Mouse (Mus musculus): ENCODE measurements around the gene Rac2. TPM values are rescaled to one million over a fixed set of nuclear protein-coding genes. Genes with fewer than 3 reads are reported as not detected.

Gene Rac2
- polyA plus RNA-seq, 1 experiment: 156 TPM

GRCm38 (mm10) chr15:78601180-78601579, 28.6 kb upstream of the Rac2 start:
- no peak for TF ChIP-seq POLR2A (IDR thresholded peaks at IDR 0.05; ENCODE audit: borderline replicate concordance, control insufficient read depth, low read depth, low read length)
- TF ChIP-seq CTCF (IDR thresholded peaks at IDR 0.05; ENCODE audit: control insufficient read depth, insufficient read depth, low read length): no peak
- WGBS: 32% methylated on average over 6 of the region's 6 CpGs
- H3K4me1 ChIP-seq (ENCODE audit: control insufficient read depth, insufficient read depth, low read length): peaks cover 24% of the 10 kb centered on the region

GRCm38 (mm10) chr15:78599529-78600193, 27.1 kb upstream of the Rac2 start:
- Histone ChIP-seq H3K4me3 (replicated peaks; ENCODE audit: control insufficient read depth, low read depth, low read length) (peak overlapping the region; percentile 37), H3K27ac (ENCODE audit: control insufficient read depth, insufficient read depth, low read depth, low read length, poor library complexity) (peak overlapping the region; percentile 73), H3K4me1 (ENCODE audit: control insufficient read depth, insufficient read depth, low read length) (peaks cover 20% of the 10 kb centered on the region)
- TF ChIP-seq CTCF (IDR thresholded peaks at IDR 0.05; ENCODE audit: control insufficient read depth, insufficient read depth, low read length) (no peak), POLR2A (IDR thresholded peaks at IDR 0.05; ENCODE audit: borderline replicate concordance, control insufficient read depth, low read depth, low read length) (no peak)
- 54% methylated on average over 13 of the region's 13 CpGs for WGBS

More at GRCm38 (mm10) chr15:78601180-78601579, 28.6 kb upstream of the Rac2 start:
- H3K4me3 ChIP-seq (replicated peaks; ENCODE audit: control insufficient read depth, low read depth, low read length): no peak overlapping the region
- no peak overlapping the region for H3K27ac ChIP-seq (ENCODE audit: control insufficient read depth, insufficient read depth, low read depth, low read length, poor library complexity)

DNA sequence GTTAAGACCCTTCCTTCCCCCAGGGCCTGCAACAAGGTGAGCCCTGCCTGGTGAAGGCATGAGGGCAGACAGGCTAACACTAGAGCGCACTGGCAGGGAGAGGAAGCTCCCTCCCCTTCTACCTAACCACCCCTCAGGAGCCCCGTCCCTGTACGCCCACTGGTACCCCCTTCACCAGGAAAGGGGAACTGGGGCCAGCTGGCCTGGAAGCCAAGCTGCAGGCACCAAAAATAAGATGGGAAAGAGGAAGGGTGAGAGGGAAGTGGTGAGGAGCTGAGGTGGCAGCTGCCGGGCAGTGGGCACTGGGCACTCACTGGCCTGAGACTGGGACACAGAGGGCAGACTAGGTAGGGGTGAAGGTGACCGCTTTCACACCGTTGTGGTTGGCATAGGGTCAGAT, 26.5 kb upstream of the Rac2 start:
- Histone ChIP-seq H3K4me1 (ENCODE audit: control insufficient read depth, insufficient read depth, low read length) (peaks cover 20% of the 10 kb centered on the region), H3K27ac (ENCODE audit: control insufficient read depth, insufficient read depth, low read depth, low read length, poor library complexity) (peak overlapping the region; percentile 73), H3K4me3 (replicated peaks; ENCODE audit: control insufficient read depth, low read depth, low read length) (peak overlapping the region; percentile 37)
- TF ChIP-seq POLR2A (IDR thresholded peaks at IDR 0.05; ENCODE audit: borderline replicate concordance, control insufficient read depth, low read depth, low read length) (peak; percentile 31; the same call in 1 of the 2 replicates), CTCF (IDR thresholded peaks at IDR 0.05; ENCODE audit: control insufficient read depth, insufficient read depth, low read length) (no peak)
- WGBS: 9% methylated on average over 6 of the region's 6 CpGs

- TF ChIP-seq POLR2A (IDR thresholded peaks at IDR 0.05; ENCODE audit: borderline replicate concordance, control insufficient read depth, low read depth, low read length): no peak
- TF ChIP-seq CTCF (IDR thresholded peaks at IDR 0.05; ENCODE audit: control insufficient read depth, insufficient read depth, low read length): no peak
- Histone ChIP-seq H3K4me1 (ENCODE audit: control insufficient read depth, insufficient read depth, low read length) (peaks cover 19% of the 10 kb centered on the region), H3K4me3 (replicated peaks; ENCODE audit: control insufficient read depth, low read depth, low read length) (peak overlapping the region; percentile 72), H3K27ac (ENCODE audit: control insufficient read depth, insufficient read depth, low read depth, low read length, poor library complexity) (peak overlapping the region; percentile 84)
- 7% methylated on average over 4 of the region's 4 CpGs for WGBS
Measured at GRCm38 (mm10) chr15:78597729-78598128, 25.1 kb upstream of the Rac2 start.

- TF ChIP-seq POLR2A (IDR thresholded peaks at IDR 0.05; ENCODE audit: borderline replicate concordance, control insufficient read depth, low read depth, low read length) (peak; percentile 93), CTCF (IDR thresholded peaks at IDR 0.05; ENCODE audit: control insufficient read depth, insufficient read depth, low read length) (peak; percentile 8; the same call in 1 of the 2 replicates)
- H3K4me1 ChIP-seq (ENCODE audit: control insufficient read depth, insufficient read depth, low read length): peaks cover 19% of the 10 kb centered on the region
- 3% methylated on average over 7 of the region's 7 CpGs for WGBS
- peak within 1 kb of the TSS; percentile 72 for H3K4me3 ChIP-seq (replicated peaks; ENCODE audit: control insufficient read depth, low read depth, low read length)
- peak within 1 kb of the TSS; percentile 84 for H3K27ac ChIP-seq (ENCODE audit: control insufficient read depth, insufficient read depth, low read depth, low read length, poor library complexity)
Measured at GRCm38 (mm10) chr15:78596914-78597313, 24.3 kb upstream of the Rac2 start, which contains the start of gene Cyth4. TSS of gene Cyth4 (plus strand) at chr15:78597047.

GRCm38 (mm10) chr15:78596504-78596903, 23.9 kb upstream of the Rac2 start:
- WGBS: 2% methylated on average over 6 of the region's 6 CpGs
- Histone ChIP-seq H3K4me1 (ENCODE audit: control insufficient read depth, insufficient read depth, low read length) (peaks cover 19% of the 10 kb centered on the region), H3K27ac (ENCODE audit: control insufficient read depth, insufficient read depth, low read depth, low read length, poor library complexity) (peak overlapping the region; percentile 84), H3K4me3 (replicated peaks; ENCODE audit: control insufficient read depth, low read depth, low read length) (peak overlapping the region; percentile 72)
- TF ChIP-seq POLR2A (IDR thresholded peaks at IDR 0.05; ENCODE audit: borderline replicate concordance, control insufficient read depth, low read depth, low read length) (no peak), CTCF (IDR thresholded peaks at IDR 0.05; ENCODE audit: control insufficient read depth, insufficient read depth, low read length) (no peak)

- H3K4me1 ChIP-seq (ENCODE audit: control insufficient read depth, insufficient read depth, low read length): peaks cover 10% of the 10 kb centered on the region
- no peak overlapping the region for H3K27ac ChIP-seq (ENCODE audit: control insufficient read depth, insufficient read depth, low read depth, low read length, poor library complexity)
- H3K4me3 ChIP-seq (replicated peaks; ENCODE audit: control insufficient read depth, low read depth, low read length): no peak overlapping the region
- 62% methylated on average over 5 of the region's 5 CpGs for WGBS
- 0 out of 2 replicates have a peak, but pooled peaks have one; percentile 15 for TF ChIP-seq CTCF (IDR thresholded peaks at IDR 0.05; ENCODE audit: control insufficient read depth, insufficient read depth, low read length)
- no peak for TF ChIP-seq POLR2A (IDR thresholded peaks at IDR 0.05; ENCODE audit: borderline replicate concordance, control insufficient read depth, low read depth, low read length)
Measured at GRCm38 (mm10) chr15:78595468-78595867, 22.9 kb upstream of the Rac2 start.

GRCm38 (mm10) chr15:78594831-78595230, 22.2 kb upstream of the Rac2 start:
- Histone ChIP-seq H3K4me1 (ENCODE audit: control insufficient read depth, insufficient read depth, low read length) (peaks cover 8% of the 10 kb centered on the region), H3K4me3 (replicated peaks; ENCODE audit: control insufficient read depth, low read depth, low read length) (no peak overlapping the region), H3K27ac (ENCODE audit: control insufficient read depth, insufficient read depth, low read depth, low read length, poor library complexity) (no peak overlapping the region)
- TF ChIP-seq CTCF (IDR thresholded peaks at IDR 0.05; ENCODE audit: control insufficient read depth, insufficient read depth, low read length): no peak
- TF ChIP-seq POLR2A (IDR thresholded peaks at IDR 0.05; ENCODE audit: borderline replicate concordance, control insufficient read depth, low read depth, low read length): no peak
- WGBS: 49% methylated on average over 2 of the region's 2 CpGs

Measured in bone marrow, adult 2 months (tissue).